Mouse (Mus musculus): ENCODE measurements around the gene Akt1. TPM values are rescaled to one million over a fixed set of nuclear protein-coding genes. Genes with fewer than 3 reads are reported as not detected.
A peak's percentile ranks its signal among the peaks of the same experiment; 100 is the strongest.

The Akt1 gene
- polyA plus RNA-seq, 1 experiment from 2014 or later: 59.3 TPM

DNA sequence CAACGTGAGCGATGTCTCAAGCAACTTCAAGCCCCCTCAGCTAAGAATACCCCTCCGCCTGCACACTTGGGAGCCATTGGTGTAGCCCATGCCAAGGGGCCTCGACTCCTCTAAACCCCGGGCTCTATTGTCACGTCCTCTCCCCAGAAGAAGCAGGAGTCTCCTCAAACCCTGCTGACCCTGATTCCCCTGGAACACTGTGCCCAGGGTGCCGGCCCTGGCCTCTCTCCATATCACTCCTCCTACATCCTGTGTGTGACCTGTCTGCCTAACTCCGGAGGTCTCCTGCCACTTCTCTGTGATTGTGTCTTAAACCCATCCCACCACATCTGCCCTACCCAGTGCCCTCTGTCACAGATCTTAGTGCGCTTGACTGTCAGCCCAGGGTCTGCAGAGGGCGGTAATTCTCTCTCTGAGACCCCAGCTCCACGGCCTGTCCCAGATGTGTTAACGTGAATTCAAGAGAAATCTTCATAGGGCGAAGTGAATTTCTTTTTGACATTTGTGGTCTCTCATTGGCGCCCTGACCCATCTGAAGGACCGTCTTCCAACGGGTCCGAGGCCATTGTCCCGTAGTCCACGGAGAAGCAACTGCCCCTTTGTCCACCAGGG lies 3.4 kb upstream of the Akt1 start:
- Histone ChIP-seq H3K27me3 (ENCODE audit: low read depth, poor library complexity, severe bottlenecking) (peaks cover 70% of the 10 kb centered on the region), H3K4me1 (peaks cover 43% of the 10 kb centered on the region), H3K36me3 (no peaks in the 10 kb centered on the region), H3K9me3 (replicated peaks) (no peaks in the 10 kb centered on the region), H3K27ac (peak overlapping the region; percentile 85), H3K4me3 (peak overlapping the region; percentile 75)
- no peak for DNase-seq (ENCODE audit: low spot score)
- WGBS: 20% methylated on average over 19 of the region's 19 CpGs

DNA sequence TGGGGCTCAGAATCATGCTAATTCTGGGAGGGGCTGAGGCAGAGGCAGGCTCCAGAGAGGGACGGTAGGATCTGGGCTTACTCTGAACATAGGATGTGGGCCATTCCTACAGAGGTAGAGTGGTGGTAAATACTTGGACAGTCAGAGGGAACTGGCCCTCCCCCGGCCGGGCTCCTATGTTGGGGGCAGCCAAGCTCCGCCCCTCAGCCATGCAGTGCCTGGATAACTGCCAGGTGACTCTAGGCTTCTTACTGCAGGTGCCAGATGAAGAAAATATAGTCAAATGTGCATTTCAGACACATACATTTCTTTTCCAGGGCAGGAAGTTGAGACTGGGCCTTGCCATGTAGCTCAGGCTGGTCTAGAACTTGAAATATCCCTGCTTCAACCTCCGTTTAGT lies 2.4 kb upstream of the Akt1 start:
- DNase-seq (ENCODE audit: low spot score): no peak
- Histone ChIP-seq H3K36me3 (peaks cover 3% of the 10 kb centered on the region; the same call in 1 of the 2 replicates), H3K9me3 (replicated peaks) (no peaks in the 10 kb centered on the region), H3K27me3 (ENCODE audit: low read depth, poor library complexity, severe bottlenecking) (peaks cover 61% of the 10 kb centered on the region), H3K4me3 (no peak overlapping the region), H3K27ac (no peak overlapping the region), H3K4me1 (peaks cover 53% of the 10 kb centered on the region)
- 60% methylated on average over 5 of the region's 5 CpGs for WGBS

DNA sequence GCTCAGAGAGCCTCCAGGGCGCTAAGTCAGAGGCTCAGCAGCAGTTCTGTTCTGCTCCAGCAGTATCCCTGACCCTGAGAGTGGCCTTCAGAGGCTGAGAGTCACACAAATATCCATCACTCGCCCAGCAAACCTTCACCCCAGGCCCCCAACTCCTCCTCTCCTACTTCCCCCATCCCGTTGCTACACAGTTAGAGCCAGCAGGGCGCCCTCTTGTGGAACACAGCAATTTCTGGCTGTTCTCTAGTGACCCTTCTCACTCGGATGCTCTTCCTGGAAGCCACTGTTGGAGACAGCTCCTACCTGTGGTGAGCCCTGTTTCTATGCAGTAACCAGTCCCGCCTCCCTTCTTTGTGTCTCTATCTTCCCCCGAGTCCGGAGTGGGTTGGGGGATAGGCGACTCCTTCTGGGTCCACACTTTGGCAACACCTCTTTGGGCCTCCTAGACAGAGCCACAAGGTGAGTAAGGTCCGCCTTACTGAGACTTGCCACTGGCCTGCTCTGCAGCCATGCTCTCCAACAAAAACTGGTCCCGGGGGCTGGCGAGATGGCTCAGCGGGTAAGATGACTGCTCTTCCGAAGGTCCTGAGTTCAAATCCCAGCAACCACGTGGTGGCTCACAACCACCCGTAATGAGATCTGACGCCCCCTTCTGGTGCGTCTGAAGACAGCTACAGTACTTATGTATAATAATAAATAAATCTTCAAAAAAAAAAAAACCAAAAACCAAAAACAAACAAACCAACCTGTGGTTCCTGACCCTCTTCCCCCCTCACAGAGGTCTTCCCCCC lies 756 bp upstream of the Akt1 start:
- WGBS: 16% methylated on average over 18 of the region's 18 CpGs
- H3K9me3 ChIP-seq (replicated peaks): no peaks in the 10 kb centered on the region
- H3K4me3 ChIP-seq: peak overlapping the region; percentile 97
- H3K27me3 ChIP-seq (ENCODE audit: low read depth, poor library complexity, severe bottlenecking): peaks cover 44% of the 10 kb centered on the region
- DNase-seq (ENCODE audit: low spot score): peak; percentile 88
- peaks cover 69% of the 10 kb centered on the region for H3K4me1 ChIP-seq
- H3K36me3 ChIP-seq: peaks cover 20% of the 10 kb centered on the region
- peak overlapping the region; percentile 99 for H3K27ac ChIP-seq

DNA sequence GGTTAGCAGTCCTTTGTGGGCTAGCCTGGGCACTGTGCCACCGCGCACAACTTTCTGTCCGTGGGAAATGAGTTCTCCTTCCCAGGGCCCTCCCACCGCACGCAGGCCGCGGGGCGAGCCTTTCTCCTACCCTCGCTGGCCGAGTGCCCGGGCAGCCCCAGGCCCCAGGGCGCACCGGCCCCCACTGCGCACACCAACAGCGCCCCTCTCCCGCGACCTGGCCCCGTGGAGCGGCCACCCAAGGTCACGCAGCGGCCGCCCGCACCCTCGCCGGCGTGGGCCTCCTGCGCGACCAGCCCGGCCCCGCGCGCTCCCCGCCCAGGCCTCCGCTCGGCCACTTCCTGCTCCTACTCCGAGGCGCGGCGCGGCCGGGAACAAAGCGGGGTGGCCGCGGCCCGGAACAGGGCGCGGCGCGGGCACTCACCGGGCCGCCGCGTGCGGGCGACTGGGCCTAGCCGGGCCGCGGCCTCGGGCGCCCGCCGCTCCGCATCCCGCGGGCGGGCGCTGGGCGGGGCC lies 1.1 kb downstream of the Akt1 start:
- peak overlapping the region; percentile 99 for H3K27ac ChIP-seq
- peaks cover 60% of the 10 kb centered on the region for H3K4me1 ChIP-seq
- H3K36me3 ChIP-seq: peaks cover 38% of the 10 kb centered on the region
- WGBS: 5% methylated on average over 57 of the region's 68 CpGs
- H3K4me3 ChIP-seq: peak overlapping the region; percentile 97
- no peaks in the 10 kb centered on the region for H3K9me3 ChIP-seq (replicated peaks)
- DNase-seq (ENCODE audit: low spot score): peak; percentile 64
- peaks cover 26% of the 10 kb centered on the region for H3K27me3 ChIP-seq (ENCODE audit: low read depth, poor library complexity, severe bottlenecking)

DNA sequence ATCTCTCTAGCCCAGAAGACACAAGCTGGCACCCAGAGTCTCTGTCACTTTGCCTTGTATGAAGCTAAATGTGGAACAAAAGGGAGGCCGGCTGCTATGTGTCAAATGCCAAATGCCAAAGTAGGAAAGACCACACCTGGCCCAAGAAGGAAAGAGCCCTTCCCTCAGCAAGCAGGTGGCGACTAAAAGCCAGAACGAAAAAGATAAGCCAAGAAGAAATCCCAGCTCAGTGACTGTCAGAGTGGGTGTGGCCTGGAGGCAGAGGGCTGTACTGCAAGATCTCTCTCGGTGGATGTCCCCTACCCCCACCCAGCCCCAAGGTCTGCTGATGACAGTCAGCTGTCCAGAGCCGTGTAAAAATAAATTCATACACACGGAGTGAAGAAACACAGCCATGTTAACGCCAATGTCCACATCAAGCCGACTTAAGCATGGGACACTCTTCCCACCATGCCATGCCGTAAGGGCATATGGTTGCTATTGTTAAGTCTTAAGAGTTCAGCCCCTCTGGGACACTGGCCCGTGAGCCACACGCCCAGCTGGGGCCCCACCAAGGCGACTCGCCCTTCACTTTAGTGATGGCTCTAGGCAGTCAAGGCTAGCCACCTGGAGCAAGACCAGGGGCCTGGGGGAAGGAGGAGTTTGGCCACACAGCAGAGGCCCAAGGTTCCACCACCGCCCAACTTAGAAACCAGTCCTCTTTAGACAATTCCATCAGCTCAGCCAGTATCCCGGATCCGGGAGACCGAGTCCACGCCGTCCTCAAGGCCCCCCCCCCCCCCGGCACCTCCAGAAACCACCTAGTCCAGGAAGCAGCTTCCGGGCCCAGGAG lies 1.7 kb downstream of the Akt1 start:
- no peaks in the 10 kb centered on the region for H3K9me3 ChIP-seq (replicated peaks)
- H3K4me3 ChIP-seq: peak overlapping the region; percentile 97
- peaks cover 19% of the 10 kb centered on the region for H3K27me3 ChIP-seq (ENCODE audit: low read depth, poor library complexity, severe bottlenecking)
- H3K27ac ChIP-seq: peak overlapping the region; percentile 99
- peaks cover 44% of the 10 kb centered on the region for H3K36me3 ChIP-seq
- H3K4me1 ChIP-seq: peaks cover 53% of the 10 kb centered on the region
- WGBS: 12% methylated on average over 21 of the region's 21 CpGs
- DNase-seq (ENCODE audit: low spot score): peak; percentile 64

DNA sequence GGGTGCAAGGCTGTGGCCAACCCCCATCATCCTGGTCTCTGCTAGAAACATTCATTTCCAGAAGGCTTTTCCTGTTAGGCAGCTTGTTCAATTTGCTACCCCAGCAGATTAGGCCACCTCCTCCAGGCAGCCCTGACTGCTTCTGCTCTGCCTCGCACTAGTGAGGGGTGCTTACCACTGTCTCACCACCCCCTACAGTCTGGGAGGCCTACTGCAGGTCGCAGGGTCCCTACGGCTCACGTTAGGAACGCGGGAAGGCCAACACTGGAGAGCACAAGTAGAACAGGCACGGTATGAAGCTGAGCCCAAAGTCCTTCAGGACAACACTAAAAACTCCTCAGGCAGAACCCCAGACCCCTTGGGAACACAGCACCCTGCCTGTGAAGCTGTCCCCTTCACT lies 2.8 kb downstream of the Akt1 start:
- Histone ChIP-seq H3K27ac (peak overlapping the region; percentile 66), H3K4me3 (peak overlapping the region; percentile 97), H3K9me3 (replicated peaks) (no peaks in the 10 kb centered on the region), H3K36me3 (peaks cover 55% of the 10 kb centered on the region), H3K4me1 (peaks cover 51% of the 10 kb centered on the region), H3K27me3 (ENCODE audit: low read depth, poor library complexity, severe bottlenecking) (peaks cover 9% of the 10 kb centered on the region)
- WGBS: 83% methylated on average over 7 of the region's 7 CpGs
- no peak for DNase-seq (ENCODE audit: low spot score)

DNA sequence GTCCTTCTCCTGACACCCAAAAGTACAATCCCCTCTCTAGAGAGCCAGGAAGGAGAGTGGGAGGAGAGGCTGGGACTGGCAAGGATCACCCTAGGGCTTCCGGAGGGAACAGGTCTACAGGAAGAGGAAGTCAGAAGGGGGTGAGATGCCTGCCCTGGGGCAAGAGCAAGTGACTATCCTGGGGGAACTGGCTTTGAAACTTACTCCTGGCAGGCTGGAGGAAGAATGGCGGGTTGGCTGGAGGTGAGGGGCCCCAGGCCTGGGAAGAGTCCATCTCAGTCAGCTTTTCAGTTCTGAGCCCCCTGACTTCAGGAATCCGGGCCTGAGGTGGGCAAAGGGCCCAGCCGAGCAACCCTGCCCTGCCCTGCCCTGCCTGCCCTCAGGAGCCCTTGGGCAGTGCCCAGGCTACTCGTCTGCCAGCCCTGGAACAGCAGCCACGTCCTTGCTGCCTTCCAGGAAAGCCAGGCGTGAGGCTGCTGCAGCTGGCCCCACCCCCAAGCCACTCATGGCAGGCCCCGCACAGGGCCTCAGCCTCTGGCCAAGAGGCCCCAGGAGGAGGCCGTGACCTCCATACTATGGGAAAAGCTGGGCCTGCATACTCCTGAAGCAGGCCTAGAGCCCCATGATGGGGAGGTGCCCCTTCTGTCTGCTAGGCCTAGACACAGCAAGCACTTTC lies 3.8 kb downstream of the Akt1 start:
- no peaks in the 10 kb centered on the region for H3K9me3 ChIP-seq (replicated peaks)
- peaks cover 51% of the 10 kb centered on the region for H3K4me1 ChIP-seq
- H3K36me3 ChIP-seq: peaks cover 65% of the 10 kb centered on the region
- 49% methylated on average over 9 of the region's 9 CpGs for WGBS
- DNase-seq (ENCODE audit: low spot score): no peak
- H3K27me3 ChIP-seq (ENCODE audit: low read depth, poor library complexity, severe bottlenecking): no peaks in the 10 kb centered on the region
- peak overlapping the region; percentile 27 for H3K4me3 ChIP-seq
- peak overlapping the region; percentile 66 for H3K27ac ChIP-seq

DNA sequence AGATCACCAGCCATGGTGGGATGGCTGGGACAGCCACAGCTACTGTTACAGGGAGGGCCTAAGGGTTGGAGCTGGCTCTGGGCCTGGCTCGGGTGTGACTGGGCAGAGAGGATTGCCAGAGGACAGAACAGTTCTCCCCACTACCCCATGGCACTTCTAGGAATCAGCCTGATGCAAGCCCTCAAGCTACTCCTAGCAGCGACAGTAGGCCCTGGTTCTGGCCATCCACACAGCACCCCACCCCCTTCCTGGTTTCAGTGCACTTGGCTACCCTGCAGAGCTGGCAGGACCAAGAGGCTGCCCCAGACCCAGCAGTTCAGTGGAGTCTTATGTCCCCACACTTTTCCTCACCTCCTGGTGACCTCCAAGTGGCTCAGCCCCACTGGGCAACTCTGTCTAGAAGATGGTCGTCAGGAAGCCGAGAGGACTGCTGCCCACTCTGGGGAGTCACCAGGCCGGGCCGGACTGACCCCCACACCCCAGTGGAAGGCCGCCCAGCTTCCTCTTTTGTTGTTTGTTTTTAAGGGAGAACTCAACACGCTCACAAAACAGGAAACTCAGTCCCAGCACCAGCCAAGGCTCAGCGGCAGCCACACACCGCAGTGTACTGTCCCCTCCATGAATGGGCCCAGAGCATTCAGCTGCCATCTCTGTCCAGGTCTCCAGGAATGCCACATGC lies 6.9 kb downstream of the Akt1 start:
- Histone ChIP-seq H3K36me3 (peaks cover 96% of the 10 kb centered on the region), H3K27me3 (ENCODE audit: low read depth, poor library complexity, severe bottlenecking) (no peaks in the 10 kb centered on the region), H3K4me1 (peaks cover 38% of the 10 kb centered on the region), H3K9me3 (replicated peaks) (no peaks in the 10 kb centered on the region), H3K27ac (no peak overlapping the region), H3K4me3 (no peak overlapping the region)
- WGBS: 84% methylated on average over 10 of the region's 10 CpGs
- no peak for DNase-seq (ENCODE audit: low spot score)

DNA sequence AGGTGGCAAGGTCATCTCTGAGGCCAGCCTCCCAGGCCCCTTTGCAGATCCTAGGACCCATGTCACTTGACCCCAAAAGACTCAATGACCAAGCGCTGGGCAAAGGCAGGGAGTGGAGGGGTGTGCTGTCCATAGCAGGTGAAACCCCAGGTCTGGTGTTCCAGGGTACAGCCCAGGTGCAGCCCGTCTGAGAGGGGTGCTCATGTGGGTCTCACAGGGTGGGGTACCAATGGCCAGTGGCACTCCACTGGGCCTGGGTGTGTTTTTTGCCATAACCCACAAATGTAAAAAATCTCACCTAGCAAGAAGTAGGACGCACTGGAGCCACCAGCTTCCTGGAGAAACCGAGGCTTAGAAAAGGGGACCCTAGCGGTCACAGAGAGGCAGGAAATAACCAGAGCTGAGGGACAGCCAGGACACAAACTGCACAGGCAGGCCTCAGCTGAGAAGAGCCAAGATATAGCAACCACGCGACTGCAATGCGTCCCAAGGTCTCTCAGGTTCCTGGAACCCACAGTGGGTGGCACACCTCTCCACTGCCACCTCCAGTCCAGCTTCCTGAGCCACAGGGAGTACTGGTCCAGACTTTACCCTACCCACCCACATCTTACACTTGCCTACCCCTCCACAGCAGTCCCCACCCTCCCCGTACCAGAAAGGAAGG lies 8.7 kb downstream of the Akt1 start:
- DNase-seq (ENCODE audit: low spot score): no peak
- 91% methylated on average over 9 of the region's 9 CpGs for WGBS
- peaks cover 27% of the 10 kb centered on the region for H3K4me1 ChIP-seq
- no peak overlapping the region for H3K4me3 ChIP-seq
- H3K27me3 ChIP-seq (ENCODE audit: low read depth, poor library complexity, severe bottlenecking): no peaks in the 10 kb centered on the region
- H3K36me3 ChIP-seq: peaks cover 100% of the 10 kb centered on the region
- no peaks in the 10 kb centered on the region for H3K9me3 ChIP-seq (replicated peaks)
- no peak overlapping the region for H3K27ac ChIP-seq

DNA sequence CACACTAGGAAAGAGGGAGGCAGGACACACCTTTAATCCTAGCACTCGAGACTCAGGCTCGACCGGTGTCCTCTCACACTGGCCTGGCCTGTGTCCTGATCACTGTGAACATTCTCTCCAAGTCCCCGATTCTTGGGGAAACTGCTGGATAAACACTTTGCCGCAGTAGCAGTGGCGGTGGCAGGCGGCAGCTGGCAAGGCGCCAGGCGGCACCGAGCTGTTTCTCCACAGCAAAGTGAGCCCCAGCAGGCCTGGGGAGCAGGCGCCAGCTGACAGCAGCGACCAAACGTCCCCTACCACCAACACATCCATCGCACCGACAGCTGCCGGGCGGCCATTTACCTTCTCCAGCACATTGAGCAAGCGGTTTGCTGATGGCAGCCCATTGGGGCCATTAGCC lies 9.2 kb downstream of the Akt1 start:
- H3K4me1 ChIP-seq: peaks cover 27% of the 10 kb centered on the region
- no peak for DNase-seq (ENCODE audit: low spot score)

DNA sequence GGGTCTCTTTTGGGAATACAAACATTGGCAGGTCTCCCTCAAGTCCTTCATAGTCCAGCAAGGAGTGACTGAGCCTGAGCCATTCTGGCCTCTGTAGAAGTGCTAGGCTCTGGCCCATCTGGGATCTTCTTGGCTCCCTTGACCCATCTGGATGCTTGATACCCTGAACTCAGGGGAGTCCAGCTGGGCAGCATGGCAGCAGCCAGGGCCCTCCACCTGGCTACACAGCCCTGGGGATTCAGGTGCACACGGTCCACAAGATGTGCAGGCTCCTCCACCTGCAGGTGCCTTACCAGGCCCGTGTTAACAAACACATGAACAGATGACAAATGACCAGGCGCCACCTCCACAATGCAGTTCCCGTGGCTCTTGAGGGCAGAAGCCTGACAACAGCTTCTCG lies 10.0 kb downstream of the Akt1 start:
- Histone ChIP-seq H3K27me3 (ENCODE audit: low read depth, poor library complexity, severe bottlenecking) (no peaks in the 10 kb centered on the region), H3K36me3 (peaks cover 100% of the 10 kb centered on the region), H3K4me1 (peaks cover 25% of the 10 kb centered on the region), H3K27ac (no peak overlapping the region), H3K4me3 (no peak overlapping the region), H3K9me3 (replicated peaks) (no peaks in the 10 kb centered on the region)
- no peak for DNase-seq (ENCODE audit: low spot score)
- WGBS: 80% methylated on average over 5 of the region's 5 CpGs

More for the DNA sequence above, 9.2 kb downstream of the Akt1 start:
- Histone ChIP-seq H3K9me3 (replicated peaks) (no peaks in the 10 kb centered on the region), H3K27me3 (ENCODE audit: low read depth, poor library complexity, severe bottlenecking) (no peaks in the 10 kb centered on the region), H3K27ac (no peak overlapping the region), H3K36me3 (peaks cover 100% of the 10 kb centered on the region), H3K4me3 (no peak overlapping the region)
- WGBS: 85% methylated on average over 18 of the region's 18 CpGs

Measured in limb, embryonic 10.5 days (tissue).